Mouse (Mus musculus): ENCODE data around the gene Hnrnpa0. TPM values are rescaled to one million over a fixed set of nuclear protein-coding genes. Genes with fewer than 3 reads are reported as not detected.

The Hnrnpa0 gene
- total RNA-seq, 4 experiments from 2014 or later = 113 to 127 (median 121) TPM

Other genes starting within 250 kb of the Hnrnpa0 start
- 100 to 1,000 TPM; 237 to 285 (median 263) TPM for gene Spock1, start 220.2 kb downstream of the Hnrnpa0 start, total RNA-seq (2022)
- 10 to 100 TPM; 24.6 to 30.1 (median 26.5) TPM for gene Klhl3, start 15.0 kb downstream of the Hnrnpa0 start, total RNA-seq (2022)
- gene Idnk, start 29.1 kb upstream of the Hnrnpa0 start, total RNA-seq (2022) = 10 to 100 TPM; 25.9 to 29.9 (median 28.5) TPM
- gene Ubqln1, start 87.1 kb upstream of the Hnrnpa0 start, total RNA-seq (2022) = 100 to 1,000 TPM; 146 to 154 (median 149) TPM
- gene Gkap1, start 147.1 kb upstream of the Hnrnpa0 start, total RNA-seq (2022) = 10 to 100 TPM; 17.0 to 20.8 (median 17.7) TPM
- gene Kif27, start 230.6 kb upstream of the Hnrnpa0 start, total RNA-seq (2022) = 1 to 10 TPM; 4.3 to 6.5 (median 5.6) TPM

Data from left cerebral cortex, adult 8-10 months (tissue).